Mouse (Mus musculus): ENCODE results near the gene Creld1. TPM values are rescaled to one million over a fixed set of nuclear protein-coding genes. Genes with fewer than 3 reads are reported as not detected.

The Creld1 gene
- total and polyA plus RNA-seq, 3 experiments = 3.4 to 12.9 (median 4.3) TPM

DNA sequence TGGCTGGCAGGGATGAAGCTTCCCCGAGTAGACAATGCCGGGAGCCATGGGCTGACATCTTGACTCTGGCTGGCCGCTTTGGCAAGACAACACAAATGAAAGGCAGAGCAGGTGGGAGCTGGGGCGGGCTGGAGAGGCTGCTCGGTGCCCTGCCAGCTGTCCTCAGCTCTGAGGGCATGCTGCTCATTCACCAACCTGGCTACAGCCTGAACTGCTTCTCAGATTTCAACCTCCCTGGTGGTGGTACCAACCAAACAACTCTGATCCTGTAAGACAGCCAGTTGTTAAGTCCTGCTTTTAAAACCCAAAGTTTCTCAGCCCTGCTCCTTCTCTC lies 25.8 kb downstream of the Creld1 start:
- no peak overlapping the region for H3K9ac ChIP-seq (ENCODE audit: insufficient read depth, low read depth)
- H3K36me3 ChIP-seq (replicated peaks in 1 of 2; ENCODE audit: control insufficient read depth in 1 of 2, insufficient read depth in 1 of 2, low read length in 1 of 2) = peaks cover 2 to 27% of the 10 kb centered on the region in 2 experiments
- H3K9me3 ChIP-seq (replicated peaks; ENCODE audit: low read length) = no peaks in the 10 kb centered on the region
- no peaks in the 10 kb centered on the region for H3K79me2 ChIP-seq (replicated peaks; ENCODE audit: control insufficient read depth, extremely low read depth, insufficient read depth, poor library complexity, severe bottlenecking)
- H3K4me2 ChIP-seq (ENCODE audit: insufficient read depth, low read depth, poor library complexity, severe bottlenecking) = no peak overlapping the region; the same call in 1 of the 2 replicates
- dilution Hi-C loops (cut with MboI; ENCODE audit: extremely low pct_ligation_motif_present, extremely low pct_unique_long_range_greater_than_20kb, low sequenced_read_pairs) = no loop called here
- TF ChIP-seq USF2 (conservative IDR thresholded peaks at IDR 0.05; ENCODE audit: low read depth, low read length) (no peak), KAT2A (IDR thresholded peaks at IDR 0.05; ENCODE audit: insufficient replicate concordance, low read length) (no peak), E2F4 (IDR thresholded peaks at IDR 0.05; ENCODE audit: insufficient replicate concordance, low read depth, low read length) (no peak), CTCF (conservative IDR thresholded peaks at IDR 0.05 in 1 of 2, IDR thresholded peaks at IDR 0.05 in 1 of 2; ENCODE audit: low read depth in 2 of 2, low read length in 2 of 2) (no peak), SMC3 (IDR thresholded peaks at IDR 0.05; ENCODE audit: low read depth, low read length) (no peak), ZNF384 (IDR thresholded peaks at IDR 0.05; ENCODE audit: low read depth, low read length) (no peak), HCFC1 (IDR thresholded peaks at IDR 0.05; ENCODE audit: low read depth, low read length) (no peak), MAFK (IDR thresholded peaks at IDR 0.05; ENCODE audit: insufficient replicate concordance, low read length) (no peak), EP300 (IDR thresholded peaks at IDR 0.05; ENCODE audit: low read length) (no peak), PAX5 (IDR thresholded peaks at IDR 0.05; ENCODE audit: low read length) (no peak), CHD2 (IDR thresholded peaks at IDR 0.05; ENCODE audit: low read length) (no peak), RCOR1 (conservative IDR thresholded peaks at IDR 0.05; ENCODE audit: low read depth, low read length) (no peak), ZMIZ1 (IDR thresholded peaks at IDR 0.05; ENCODE audit: low read depth, low read length) (no peak)
- H3K4me1 ChIP-seq (ENCODE audit: control insufficient read depth in 1 of 2, insufficient read depth in 2 of 2) = no peaks in the 10 kb centered on the region; a peak in 1 of 4 replicates
- in situ Hi-C loops (cut with MboI; ENCODE audit: low pct_ligation_motif_present, low pct_unique_long_range_greater_than_20kb, low sequenced_read_pairs) = no loop called here
- no peak overlapping the region for H3K27ac ChIP-seq (ENCODE audit: insufficient read depth, low read depth)
- H3K4me3 ChIP-seq (replicated peaks in 1 of 3; ENCODE audit: low read depth in 2 of 3, low read length in 2 of 3, poor library complexity in 1 of 3) = no peak overlapping the region
- no peaks in the 10 kb centered on the region for H3K27me3 ChIP-seq (replicated peaks)
- no peak for DNase-seq (ENCODE audit: extremely low read depth)

DNA sequence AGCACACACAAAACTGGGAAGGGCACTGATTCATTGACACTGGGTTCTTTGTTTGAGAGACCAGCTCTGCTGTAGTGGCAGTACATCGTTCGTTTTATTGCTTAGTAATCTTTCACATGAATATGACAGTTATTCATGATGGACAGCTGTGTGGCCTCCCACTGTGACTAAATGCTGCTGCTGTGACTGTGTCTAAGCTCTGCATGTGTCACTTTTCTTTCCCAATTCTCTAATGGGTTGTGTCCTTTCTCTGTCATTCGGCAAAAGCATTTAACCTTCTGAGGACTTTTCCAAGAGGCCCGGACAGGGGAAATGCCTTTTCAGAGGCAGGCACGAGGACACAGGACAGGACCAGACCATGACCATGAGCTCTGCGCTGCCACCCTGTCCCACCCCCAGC lies 30.8 kb downstream of the Creld1 start:
- in situ Hi-C loops (cut with MboI; ENCODE audit: low pct_ligation_motif_present, low pct_unique_long_range_greater_than_20kb, low sequenced_read_pairs) = no loop called here
- H3K27me3 ChIP-seq (replicated peaks) = no peaks in the 10 kb centered on the region
- H3K79me2 ChIP-seq (replicated peaks; ENCODE audit: control insufficient read depth, extremely low read depth, insufficient read depth, poor library complexity, severe bottlenecking) = no peaks in the 10 kb centered on the region
- no peaks in the 10 kb centered on the region for H3K9me3 ChIP-seq (replicated peaks; ENCODE audit: low read length)
- dilution Hi-C loops (cut with MboI; ENCODE audit: extremely low pct_ligation_motif_present, extremely low pct_unique_long_range_greater_than_20kb, low sequenced_read_pairs) = no loop called here
- H3K4me3 ChIP-seq (replicated peaks in 1 of 3; ENCODE audit: low read depth in 2 of 3, low read length in 2 of 3, poor library complexity in 1 of 3) = no peak overlapping the region
- no peak for DNase-seq (ENCODE audit: extremely low read depth)
- no peak for TF ChIP-seq ETS1 (conservative IDR thresholded peaks at IDR 0.05; ENCODE audit: low read depth, low read length)
- no peak overlapping the region for H3K9ac ChIP-seq (ENCODE audit: insufficient read depth, low read depth)
- no peak overlapping the region for H3K27ac ChIP-seq (ENCODE audit: insufficient read depth, low read depth)
- no peaks in the 10 kb centered on the region; a peak in 1 of 4 replicates for H3K4me1 ChIP-seq (ENCODE audit: control insufficient read depth in 1 of 2, insufficient read depth in 2 of 2)
- H3K4me2 ChIP-seq (ENCODE audit: insufficient read depth, low read depth, poor library complexity, severe bottlenecking) = no peak overlapping the region
- peaks cover 48 to 77% of the 10 kb centered on the region in 2 experiments for H3K36me3 ChIP-seq (replicated peaks in 1 of 2; ENCODE audit: control insufficient read depth in 1 of 2, insufficient read depth in 1 of 2, low read length in 1 of 2)

DNA sequence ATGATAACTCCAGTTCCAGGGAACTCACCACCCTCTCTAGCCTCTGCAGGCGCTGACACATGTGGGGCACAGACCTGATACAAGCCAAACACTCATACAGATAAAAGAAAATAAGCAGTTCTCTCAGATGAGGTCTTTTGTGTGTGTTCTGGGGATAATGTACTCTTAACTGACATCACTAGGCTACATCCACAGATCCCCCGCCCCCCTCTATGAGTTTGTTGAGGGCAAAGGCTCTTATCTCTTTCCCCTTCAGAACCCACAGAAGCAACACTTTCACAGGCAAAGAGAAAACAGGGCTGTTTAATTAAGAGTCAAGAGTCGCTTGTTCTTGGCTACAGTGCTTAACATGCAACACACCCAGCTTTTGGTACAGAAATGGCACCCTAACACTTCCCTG lies 31.5 kb downstream of the Creld1 start:
- Histone ChIP-seq H3K4me3 (replicated peaks in 1 of 3; ENCODE audit: low read depth in 2 of 3, low read length in 2 of 3, poor library complexity in 1 of 3) (no peak overlapping the region), H3K9me3 (replicated peaks; ENCODE audit: low read length) (no peaks in the 10 kb centered on the region), H3K4me2 (ENCODE audit: insufficient read depth, low read depth, poor library complexity, severe bottlenecking) (no peak overlapping the region), H3K36me3 (replicated peaks in 1 of 2; ENCODE audit: control insufficient read depth in 1 of 2, insufficient read depth in 1 of 2, low read length in 1 of 2) (peaks cover 54 to 84% of the 10 kb centered on the region in 2 experiments), H3K4me1 (ENCODE audit: control insufficient read depth in 1 of 2, insufficient read depth in 2 of 2) (no peaks in the 10 kb centered on the region), H3K9ac (ENCODE audit: insufficient read depth, low read depth) (no peak overlapping the region), H3K79me2 (replicated peaks; ENCODE audit: control insufficient read depth, extremely low read depth, insufficient read depth, poor library complexity, severe bottlenecking) (no peaks in the 10 kb centered on the region), H3K27ac (ENCODE audit: insufficient read depth, low read depth) (no peak overlapping the region), H3K27me3 (replicated peaks) (no peaks in the 10 kb centered on the region)
- TF ChIP-seq HCFC1 (IDR thresholded peaks at IDR 0.05; ENCODE audit: low read depth, low read length) = no peak
- no peak for TF ChIP-seq RCOR1 (conservative IDR thresholded peaks at IDR 0.05; ENCODE audit: low read depth, low read length)
- TF ChIP-seq GABPA (IDR thresholded peaks at IDR 0.05; ENCODE audit: insufficient replicate concordance, low read depth, low read length) = no peak
- no peak for TF ChIP-seq CHD2 (IDR thresholded peaks at IDR 0.05; ENCODE audit: low read length)
- dilution Hi-C loops (cut with MboI; ENCODE audit: extremely low pct_ligation_motif_present, extremely low pct_unique_long_range_greater_than_20kb, low sequenced_read_pairs) = no loop called here
- in situ Hi-C loops (cut with MboI; ENCODE audit: low pct_ligation_motif_present, low pct_unique_long_range_greater_than_20kb, low sequenced_read_pairs) = no loop called here
- DNase-seq (ENCODE audit: extremely low read depth) = no peak

Measured in CH12.LX (cell line).